Mouse (Mus musculus) bone marrow, adult 2 months (tissue): ENCODE measurements around the gene Itga9. TPM values are rescaled to one million over a fixed set of nuclear protein-coding genes. Genes with fewer than 3 reads are reported as not detected.

Experiments
- H3K27ac ChIP-seq: fragments of 200-500 bp; 2 replicates; pipeline ENCODE4 v1.5.1; 2012; ENCODE audit warnings: low read depth, mild to moderate bottlenecking, control low read depth, inconsistent platforms, low read length; ENCODE audit not compliant: control insufficient read depth, poor library complexity, insufficient read depth
- H3K4me1 ChIP-seq: fragments of 200-500 bp; 2 replicates; pipeline ENCODE4 v1.6.1; 2011; ENCODE audit warnings: low read length; ENCODE audit not compliant: control insufficient read depth, insufficient read depth
- H3K4me3 ChIP-seq: fragments of 200-500 bp; replicated peaks from 2 replicates; pipeline ENCODE3; 2011; ENCODE audit warnings: mild to moderate bottlenecking, low read depth, low read length, control low read depth; ENCODE audit not compliant: control insufficient read depth
- CTCF ChIP-seq: fragments of 200-500 bp; IDR thresholded peaks from 2 replicates; pipeline ENCODE4 v1.5.1; 2011; ENCODE audit warnings: low read length, control low read depth; ENCODE audit not compliant: control insufficient read depth, insufficient read depth
- POLR2A ChIP-seq: fragments of 200-500 bp; IDR thresholded peaks from 2 replicates; pipeline ENCODE4 v1.6.1; 2011; ENCODE audit warnings: low read depth, mild to moderate bottlenecking, control low read depth, low read length, borderline replicate concordance; ENCODE audit not compliant: control insufficient read depth
- WGBS: fragments of 180-500 bp; shearing (Covaris S2); methylation state at CpG from one replicate; pipeline ENCODE4 v1.1.7; 2018; 5-methylcytosine and 5-hydroxymethylcytosine counted together
- polyA plus RNA-seq: library from polyadenylated mRNA; stranded (reverse); fragments of >200 nt; gene quantifications from 2 replicates; pipeline ENCODE4 v1.2.4, GENCODE M21; 2011; ENCODE audit warnings: low replicate concordance; ENCODE audit not compliant: missing spikeins, insufficient read depth, insufficient read length

Itga9 gene
- polyA plus RNA-seq, 1 experiment: 12.0 TPM

DNA sequence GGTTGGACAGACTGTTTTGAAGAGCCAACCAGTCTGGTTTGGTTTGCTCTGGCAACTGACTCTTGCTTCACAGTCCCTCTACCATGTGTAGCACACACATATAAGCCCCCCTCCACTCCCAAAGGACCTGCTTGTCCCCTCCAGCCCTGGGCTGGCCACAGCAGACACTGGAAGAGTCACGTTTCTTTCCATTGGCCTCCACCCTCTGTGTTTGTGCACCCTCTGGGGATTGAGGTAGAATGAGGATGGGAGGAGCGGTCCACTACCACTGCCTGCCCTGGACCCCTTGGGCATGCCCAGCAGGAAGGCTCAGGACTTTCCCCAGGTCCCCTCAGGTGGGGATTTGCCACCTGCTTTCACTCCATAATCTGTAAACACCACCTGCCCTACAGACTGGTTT is 321.5 kb downstream of the Itga9 start:
- TF ChIP-seq POLR2A: no peak
- no peak for TF ChIP-seq CTCF
- peaks cover 1% of the 10 kb centered on the region; the same call in 1 of the 2 replicates for H3K4me1 ChIP-seq
- no peak overlapping the region for H3K27ac ChIP-seq
- H3K4me3 ChIP-seq: no peak overlapping the region
- WGBS: 49% methylated on average over 2 of the region's 2 CpGs

GRCm38 (mm10) chr9:118928656-118929055 is 322.2 kb downstream of the Itga9 start:
- 77% methylated on average over 7 of the region's 7 CpGs for WGBS
- H3K4me1 ChIP-seq: peaks cover 1% of the 10 kb centered on the region; the same call in 1 of the 2 replicates

DNA sequence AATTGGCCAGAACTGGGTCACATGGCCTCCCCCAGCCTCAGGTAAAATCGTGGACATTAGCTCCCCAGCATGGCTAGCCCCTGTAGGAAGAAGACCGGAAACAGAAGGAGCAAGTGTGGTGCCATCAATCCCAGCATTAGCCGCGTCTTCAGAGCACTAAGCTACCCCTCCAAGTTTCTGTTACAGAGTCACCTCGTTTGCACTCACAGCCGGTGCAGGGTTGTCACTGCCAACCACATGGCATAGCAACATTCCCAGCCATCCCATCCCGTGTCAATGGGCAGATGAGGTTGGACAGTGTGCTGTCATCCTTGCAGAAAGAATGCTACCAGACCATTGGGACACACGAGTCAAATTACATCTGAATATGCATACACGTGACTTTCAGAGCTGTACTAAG is 324.1 kb downstream of the Itga9 start:
- 75% methylated on average over 9 of the region's 9 CpGs for WGBS
- no peaks in the 10 kb centered on the region; the same call in 1 of the 2 replicates for H3K4me1 ChIP-seq
- TF ChIP-seq CTCF: no peak
- TF ChIP-seq POLR2A: no peak
- no peak overlapping the region for H3K27ac ChIP-seq
- no peak overlapping the region for H3K4me3 ChIP-seq

More at GRCm38 (mm10) chr9:118928656-118929055, 322.2 kb downstream of the Itga9 start:
- no peak overlapping the region for H3K4me3 ChIP-seq
- TF ChIP-seq POLR2A: no peak
- TF ChIP-seq CTCF: no peak
- no peak overlapping the region for H3K27ac ChIP-seq

DNA sequence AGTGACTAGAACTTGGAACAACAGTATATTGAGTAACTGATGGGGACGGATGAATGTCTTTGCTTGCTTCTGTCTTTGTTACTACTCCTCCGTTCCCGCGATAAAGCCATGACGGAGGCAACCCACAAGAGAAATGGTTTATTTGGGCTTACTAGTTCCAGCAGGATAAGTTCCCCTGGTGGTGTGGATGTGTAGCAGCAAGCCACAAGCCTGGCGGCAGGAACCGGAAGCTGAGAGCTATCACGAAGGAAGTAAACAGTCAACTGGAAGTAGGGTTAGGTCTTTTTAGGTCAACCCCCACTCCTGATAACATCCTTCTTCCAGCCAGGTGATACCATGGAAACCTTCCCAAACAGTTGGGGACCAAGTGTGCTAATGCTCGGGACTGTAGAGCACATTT is 327.3 kb downstream of the Itga9 start:
- Histone ChIP-seq H3K4me1 (no peaks in the 10 kb centered on the region), H3K27ac (no peak overlapping the region), H3K4me3 (no peak overlapping the region)
- TF ChIP-seq POLR2A (no peak), CTCF (no peak)
- WGBS: 77% methylated on average over 9 of the region's 9 CpGs

GRCm38 (mm10) chr9:118934319-118934718 is 327.8 kb downstream of the Itga9 start:
- Histone ChIP-seq H3K27ac (no peak overlapping the region), H3K4me1 (no peaks in the 10 kb centered on the region), H3K4me3 (no peak overlapping the region)
- TF ChIP-seq POLR2A (no peak), CTCF (no peak)
- WGBS: 86% methylated on average over 12 of the region's 12 CpGs

GRCm38 (mm10) chr9:118935098-118935497 is 328.6 kb downstream of the Itga9 start:
- no peak for TF ChIP-seq CTCF
- no peak for TF ChIP-seq POLR2A
- Histone ChIP-seq H3K4me1 (no peaks in the 10 kb centered on the region; the same call in 1 of the 2 replicates), H3K4me3 (no peak overlapping the region), H3K27ac (no peak overlapping the region)
- 74% methylated on average over 13 of the region's 13 CpGs for WGBS

DNA sequence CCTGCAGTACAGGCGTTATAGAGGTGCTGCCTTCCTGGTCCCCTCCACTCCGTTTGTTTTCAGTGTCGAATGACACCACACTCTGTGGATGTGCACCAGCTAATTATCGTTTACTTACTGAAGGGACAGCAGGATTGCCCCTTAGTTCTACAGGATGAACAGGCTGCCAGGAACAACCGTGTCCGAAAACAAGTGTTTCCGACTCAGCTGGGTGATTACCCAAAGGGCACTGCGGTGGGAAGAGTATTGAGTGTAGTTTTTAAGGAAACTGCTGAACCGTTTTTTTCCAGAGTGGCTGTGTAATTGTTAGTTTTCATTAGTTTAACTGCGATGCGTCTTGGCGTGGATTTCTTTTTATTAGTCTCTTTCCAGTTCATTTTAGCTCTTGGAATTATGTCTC is 329.6 kb downstream of the Itga9 start:
- WGBS: 70% methylated on average over 12 of the region's 12 CpGs
- TF ChIP-seq CTCF (no peak), POLR2A (no peak)
- H3K4me1 ChIP-seq: no peaks in the 10 kb centered on the region; the same call in 1 of the 2 replicates
- no peak overlapping the region for H3K4me3 ChIP-seq
- H3K27ac ChIP-seq: no peak overlapping the region

GRCm38 (mm10) chr9:118937515-118937914 is 331.0 kb downstream of the Itga9 start:
- H3K27ac ChIP-seq: no peak overlapping the region
- H3K4me1 ChIP-seq: no peaks in the 10 kb centered on the region; the same call in 1 of the 2 replicates
- TF ChIP-seq CTCF (no peak), POLR2A (no peak)
- no peak overlapping the region for H3K4me3 ChIP-seq
- WGBS: 75% methylated on average over 3 of the region's 3 CpGs

- 84% methylated on average over 13 of the region's 13 CpGs for WGBS
- no peak overlapping the region for H3K4me3 ChIP-seq
- no peak overlapping the region for H3K27ac ChIP-seq
- TF ChIP-seq CTCF (no peak), POLR2A (no peak)
- no peaks in the 10 kb centered on the region; the same call in 1 of the 2 replicates for H3K4me1 ChIP-seq
Measured at GRCm38 (mm10) chr9:118939410-118939809, 332.9 kb downstream of the Itga9 start.
